Mouse (Mus musculus): ENCODE measurements around the gene Ncapd2. TPM values are rescaled to one million over a fixed set of nuclear protein-coding genes. Genes with fewer than 3 reads are reported as not detected.

The Ncapd2 gene
- polyA plus RNA-seq, 1 experiment, result 9.2 TPM

- no peaks in the 10 kb centered on the region for H3K4me1 ChIP-seq (ENCODE audit: control insufficient read depth, insufficient read depth, insufficient read length, low read length)
- no peak overlapping the region for H3K27ac ChIP-seq (replicated peaks; ENCODE audit: low read depth, low read length)
- no peak overlapping the region for H3K4me3 ChIP-seq (ENCODE audit: insufficient read depth, low read depth, low read length)
Observed at GRCm38 (mm10) chr6:125222577-125222976, 31.1 kb upstream of the Ncapd2 start.

- H3K4me3 ChIP-seq (ENCODE audit: insufficient read depth, low read depth, low read length), result no peak overlapping the region
- H3K4me1 ChIP-seq (ENCODE audit: control insufficient read depth, insufficient read depth, insufficient read length, low read length), result no peaks in the 10 kb centered on the region
- no peak overlapping the region for H3K27ac ChIP-seq (replicated peaks; ENCODE audit: low read depth, low read length)
Observed at GRCm38 (mm10) chr6:125222146-125222545, 30.6 kb upstream of the Ncapd2 start.

GRCm38 (mm10) chr6:125221115-125221745, 29.7 kb upstream of the Ncapd2 start:
- Histone ChIP-seq H3K4me3 (ENCODE audit: insufficient read depth, low read depth, low read length) (no peak overlapping the region), H3K27ac (replicated peaks; ENCODE audit: low read depth, low read length) (no peak overlapping the region), H3K4me1 (ENCODE audit: control insufficient read depth, insufficient read depth, insufficient read length, low read length) (peaks cover 4% of the 10 kb centered on the region; the same call in 1 of the 2 replicates)

- H3K4me3 ChIP-seq (ENCODE audit: insufficient read depth, low read depth, low read length), result no peak overlapping the region
- H3K4me1 ChIP-seq (ENCODE audit: control insufficient read depth, insufficient read depth, insufficient read length, low read length), result peaks cover 4% of the 10 kb centered on the region; the same call in 1 of the 2 replicates
- H3K27ac ChIP-seq (replicated peaks; ENCODE audit: low read depth, low read length), result no peak overlapping the region
Observed at GRCm38 (mm10) chr6:125218963-125219362, 27.5 kb upstream of the Ncapd2 start.

GRCm38 (mm10) chr6:125217899-125218298, 26.4 kb upstream of the Ncapd2 start:
- Histone ChIP-seq H3K4me3 (ENCODE audit: insufficient read depth, low read depth, low read length) (no peak overlapping the region), H3K27ac (replicated peaks; ENCODE audit: low read depth, low read length) (no peak overlapping the region), H3K4me1 (ENCODE audit: control insufficient read depth, insufficient read depth, insufficient read length, low read length) (peaks cover 4% of the 10 kb centered on the region; the same call in 1 of the 2 replicates)

GRCm38 (mm10) chr6:125216898-125217297, 25.4 kb upstream of the Ncapd2 start:
- Histone ChIP-seq H3K4me1 (ENCODE audit: control insufficient read depth, insufficient read depth, insufficient read length, low read length) (peaks cover 4% of the 10 kb centered on the region; the same call in 1 of the 2 replicates), H3K27ac (replicated peaks; ENCODE audit: low read depth, low read length) (no peak overlapping the region), H3K4me3 (ENCODE audit: insufficient read depth, low read depth, low read length) (0 out of 2 replicates have a peak overlapping the region, but pooled peaks have one; percentile 5)

GRCm38 (mm10) chr6:125215148-125215954, 23.9 kb upstream of the Ncapd2 start, which contains the start of gene Vamp1:
Vamp1 (plus strand) TSS chr6:125215551.
- Histone ChIP-seq H3K4me3 (ENCODE audit: insufficient read depth, low read depth, low read length) (peak within 1 kb of the TSS; percentile 81), H3K4me1 (ENCODE audit: control insufficient read depth, insufficient read depth, insufficient read length, low read length) (peaks cover 4% of the 10 kb centered on the region; the same call in 1 of the 2 replicates), H3K27ac (replicated peaks; ENCODE audit: low read depth, low read length) (peak within 1 kb of the TSS; percentile 40)

GRCm38 (mm10) chr6:125213715-125214114, 22.2 kb upstream of the Ncapd2 start:
- Histone ChIP-seq H3K4me3 (ENCODE audit: insufficient read depth, low read depth, low read length) (no peak overlapping the region), H3K27ac (replicated peaks; ENCODE audit: low read depth, low read length) (no peak overlapping the region), H3K4me1 (ENCODE audit: control insufficient read depth, insufficient read depth, insufficient read length, low read length) (peaks cover 4% of the 10 kb centered on the region; the same call in 1 of the 2 replicates)

GRCm38 (mm10) chr6:125213129-125213528, 21.6 kb upstream of the Ncapd2 start:
- Histone ChIP-seq H3K4me1 (ENCODE audit: control insufficient read depth, insufficient read depth, insufficient read length, low read length) (peaks cover 4% of the 10 kb centered on the region; the same call in 1 of the 2 replicates), H3K27ac (replicated peaks; ENCODE audit: low read depth, low read length) (no peak overlapping the region), H3K4me3 (ENCODE audit: insufficient read depth, low read depth, low read length) (no peak overlapping the region)

- H3K4me3 ChIP-seq (ENCODE audit: insufficient read depth, low read depth, low read length), result no peak overlapping the region
- peaks cover 4% of the 10 kb centered on the region; the same call in 1 of the 2 replicates for H3K4me1 ChIP-seq (ENCODE audit: control insufficient read depth, insufficient read depth, insufficient read length, low read length)
- H3K27ac ChIP-seq (replicated peaks; ENCODE audit: low read depth, low read length), result no peak overlapping the region
Observed at GRCm38 (mm10) chr6:125212621-125213020, 21.1 kb upstream of the Ncapd2 start.

- no peaks in the 10 kb centered on the region for H3K4me1 ChIP-seq (ENCODE audit: control insufficient read depth, insufficient read depth, insufficient read length, low read length)
- no peak overlapping the region for H3K4me3 ChIP-seq (ENCODE audit: insufficient read depth, low read depth, low read length)
- no peak overlapping the region for H3K27ac ChIP-seq (replicated peaks; ENCODE audit: low read depth, low read length)
Observed at GRCm38 (mm10) chr6:125210436-125210835, 18.9 kb upstream of the Ncapd2 start.

GRCm38 (mm10) chr6:125197166-125197565, 5.7 kb upstream of the Ncapd2 start:
- Histone ChIP-seq H3K27ac (replicated peaks; ENCODE audit: low read depth, low read length) (no peak overlapping the region), H3K4me1 (ENCODE audit: control insufficient read depth, insufficient read depth, insufficient read length, low read length) (0 out of 2 replicates have a peak, but pooled peaks cover 2% of the 10 kb centered on the region), H3K4me3 (ENCODE audit: insufficient read depth, low read depth, low read length) (no peak overlapping the region)

GRCm38 (mm10) chr6:125196301-125196700, 4.8 kb upstream of the Ncapd2 start:
- Histone ChIP-seq H3K4me3 (ENCODE audit: insufficient read depth, low read depth, low read length) (no peak overlapping the region), H3K27ac (replicated peaks; ENCODE audit: low read depth, low read length) (no peak overlapping the region), H3K4me1 (ENCODE audit: control insufficient read depth, insufficient read depth, insufficient read length, low read length) (0 out of 2 replicates have a peak, but pooled peaks cover 2% of the 10 kb centered on the region)

GRCm38 (mm10) chr6:125195541-125196075, 4.1 kb upstream of the Ncapd2 start:
- H3K4me3 ChIP-seq (ENCODE audit: insufficient read depth, low read depth, low read length), result no peak overlapping the region
- H3K27ac ChIP-seq (replicated peaks; ENCODE audit: low read depth, low read length), result no peak overlapping the region
- 0 out of 2 replicates have a peak, but pooled peaks cover 2% of the 10 kb centered on the region for H3K4me1 ChIP-seq (ENCODE audit: control insufficient read depth, insufficient read depth, insufficient read length, low read length)

GRCm38 (mm10) chr6:125193390-125193789, 1.9 kb upstream of the Ncapd2 start:
- H3K4me3 ChIP-seq (ENCODE audit: insufficient read depth, low read depth, low read length), result no peak overlapping the region
- no peak overlapping the region for H3K27ac ChIP-seq (replicated peaks; ENCODE audit: low read depth, low read length)
- H3K4me1 ChIP-seq (ENCODE audit: control insufficient read depth, insufficient read depth, insufficient read length, low read length), result 0 out of 2 replicates have a peak, but pooled peaks cover 2% of the 10 kb centered on the region

Measured in brown adipose tissue, adult 24 weeks (tissue).